Mouse (Mus musculus) liver, embryonic 16.5 days (tissue): ENCODE data around the gene Exoc3l2. TPM values are rescaled to one million over a fixed set of nuclear protein-coding genes. Genes with fewer than 3 reads are reported as not detected.
A peak's percentile ranks its signal among the peaks of the same experiment; 100 is the strongest.

ENCODE experiments used
- ATAC-seq: fragments of 200-750 bp; cut with Nextera tagmentation; 2 replicates; pipeline ENCODE4 v1.8.0; 2017; ENCODE audit warnings: low read depth, mild to moderate bottlenecking, moderate number of reproducible peaks, moderate library complexity
- H3K27ac ChIP-seq: fragments of 300-500 bp; sonication (generic); 2 replicates; pipeline ENCODE4 v1.5.1; 2014; ENCODE audit warnings: mild to moderate bottlenecking, low read length
- H3K27me3 ChIP-seq: fragments of 300-500 bp; sonication (generic); 2 replicates; pipeline ENCODE4 v1.6.1; 2014; ENCODE audit warnings: low read depth, low read length, mixed read lengths; ENCODE audit not compliant: control insufficient read depth, insufficient read depth
- H3K36me3 ChIP-seq: fragments of 300-500 bp; sonication (generic); 2 replicates; pipeline ENCODE4 v1.6.1; 2014; ENCODE audit warnings: mild to moderate bottlenecking; ENCODE audit not compliant: control insufficient read depth, insufficient read depth
- H3K4me1 ChIP-seq: fragments of 300-500 bp; sonication (generic); 2 replicates; pipeline ENCODE4 v1.6.1; 2014; ENCODE audit warnings: low read depth, low read length, mixed read lengths; ENCODE audit not compliant: control insufficient read depth
- H3K4me2 ChIP-seq: fragments of 300-500 bp; sonication (generic); 2 replicates; pipeline ENCODE4 v1.6.1; 2014; ENCODE audit warnings: low read depth, low read length, mixed read lengths
- H3K4me3 ChIP-seq: fragments of 300-500 bp; sonication (generic); 2 replicates; pipeline ENCODE4 v1.5.1; 2014; ENCODE audit warnings: low read depth, mild to moderate bottlenecking, low read length
- H3K9ac ChIP-seq: fragments of 300-500 bp; sonication (generic); 2 replicates; pipeline ENCODE4 v1.6.1; 2014; ENCODE audit warnings: low read depth, low read length
- H3K9me3 ChIP-seq: fragments of 300-500 bp; sonication (generic); replicated peaks from 2 replicates; pipeline ENCODE4 v1.6.1; 2016; ENCODE audit warnings: low read length; ENCODE audit not compliant: control insufficient read depth
- WGBS: fragments of 180-500 bp; shearing (Covaris S2); extraction: QIAGEN DNeasy Blood & Tissue Kit; methylation state at CpG from one replicate; pipeline ENCODE4 v1.1.7; 2014; ENCODE audit not compliant: insufficient replicate concordance; 5-methylcytosine and 5-hydroxymethylcytosine counted together
- polyA plus RNA-seq: library from polyadenylated mRNA; unstranded; fragments of >200 nt; fragmentation: Nextera tagmentation; extraction: Ambion mirVana; gene quantifications from 2 replicates; pipeline ENCODE4 v1.2.1, GENCODE M21; 2015

Gene Exoc3l2
- polyA plus RNA-seq: 0.54 and 0.55 TPM in 2 replicates

GRCm38 (mm10) chr7:19462884-19463381 lies at the start of gene Exoc3l2:
Gene Exoc3l2 (plus strand): TSS chr7:19463331.
- H3K4me1 ChIP-seq: peaks cover 1% of the 10 kb centered on the region; the same call in 1 of the 2 replicates
- H3K27ac ChIP-seq: no peak within 1 kb of the TSS
- peaks cover 7% of the 10 kb centered on the region for H3K27me3 ChIP-seq
- H3K4me3 ChIP-seq: no peak within 1 kb of the TSS
- H3K9ac ChIP-seq: no peak within 1 kb of the TSS
- no peaks in the 10 kb centered on the region for H3K9me3 ChIP-seq
- no peaks in the 10 kb centered on the region for H3K36me3 ChIP-seq
- 6% methylated on average over 6 of the region's 6 CpGs for WGBS
- peak; percentile 5; the same call in 1 of the 2 replicates for ATAC-seq
- no peak within 1 kb of the TSS for H3K4me2 ChIP-seq

- Histone ChIP-seq H3K4me2 (no peak overlapping the region), H3K9me3 (no peaks in the 10 kb centered on the region), H3K36me3 (no peaks in the 10 kb centered on the region), H3K27me3 (peaks cover 3% of the 10 kb centered on the region), H3K9ac (no peak overlapping the region), H3K4me3 (no peak overlapping the region), H3K27ac (no peak overlapping the region), H3K4me1 (no peaks in the 10 kb centered on the region)
- ATAC-seq: no peak
- WGBS: 64% methylated on average over 3 of the region's 3 CpGs
Observed at GRCm38 (mm10) chr7:19413525-19413924, 49.6 kb upstream of the Exoc3l2 start.

GRCm38 (mm10) chr7:19416590-19416989 lies 46.5 kb upstream of the Exoc3l2 start:
- peaks cover 29% of the 10 kb centered on the region for H3K27me3 ChIP-seq

GRCm38 (mm10) chr7:19420121-19420520 lies 43.0 kb upstream of the Exoc3l2 start:
- 5% methylated on average over 28 of the region's 28 CpGs for WGBS
- Histone ChIP-seq H3K27ac (no peak overlapping the region), H3K27me3 (peaks cover 37% of the 10 kb centered on the region), H3K36me3 (no peaks in the 10 kb centered on the region), H3K4me2 (peak overlapping the region; percentile 8; the same call in 1 of the 2 replicates), H3K4me3 (0 out of 2 replicates have a peak overlapping the region, but pooled peaks have one; percentile 3), H3K4me1 (peaks cover 12% of the 10 kb centered on the region), H3K9me3 (no peaks in the 10 kb centered on the region), H3K9ac (no peak overlapping the region)
- ATAC-seq: no peak

More at GRCm38 (mm10) chr7:19416590-19416989, 46.5 kb upstream of the Exoc3l2 start:
- no peak overlapping the region for H3K4me2 ChIP-seq
- H3K4me3 ChIP-seq: no peak overlapping the region
- peaks cover 12% of the 10 kb centered on the region for H3K4me1 ChIP-seq
- H3K9ac ChIP-seq: no peak overlapping the region
- no peak overlapping the region for H3K27ac ChIP-seq
- no peaks in the 10 kb centered on the region for H3K36me3 ChIP-seq
- 46% methylated on average over 15 of the region's 15 CpGs for WGBS
- H3K9me3 ChIP-seq: no peaks in the 10 kb centered on the region
- no peak for ATAC-seq

- Histone ChIP-seq H3K4me3 (peak overlapping the region; percentile 36; the same call in 1 of the 2 replicates), H3K9ac (no peak overlapping the region), H3K9me3 (no peaks in the 10 kb centered on the region), H3K4me1 (peaks cover 12% of the 10 kb centered on the region), H3K27me3 (peaks cover 37% of the 10 kb centered on the region), H3K4me2 (peak overlapping the region; percentile 63), H3K27ac (no peak overlapping the region), H3K36me3 (no peaks in the 10 kb centered on the region)
- 10% methylated on average over 43 of the region's 43 CpGs for WGBS
- peak; percentile 96 for ATAC-seq
Observed at GRCm38 (mm10) chr7:19420821-19421636, 42.1 kb upstream of the Exoc3l2 start.

- H3K27ac ChIP-seq: no peak overlapping the region
- no peak overlapping the region for H3K9ac ChIP-seq
- H3K27me3 ChIP-seq: peaks cover 37% of the 10 kb centered on the region
- no peak overlapping the region for H3K4me2 ChIP-seq
- no peak overlapping the region for H3K4me3 ChIP-seq
- no peaks in the 10 kb centered on the region for H3K9me3 ChIP-seq
- 62% methylated on average over 3 of the region's 3 CpGs for WGBS
- H3K36me3 ChIP-seq: no peaks in the 10 kb centered on the region
- no peak for ATAC-seq
- peaks cover 12% of the 10 kb centered on the region for H3K4me1 ChIP-seq
Observed at GRCm38 (mm10) chr7:19423083-19423482, 40.0 kb upstream of the Exoc3l2 start.

- no peak overlapping the region for H3K4me2 ChIP-seq
- ATAC-seq: no peak
- no peak overlapping the region for H3K9ac ChIP-seq
- H3K36me3 ChIP-seq: no peaks in the 10 kb centered on the region
- H3K9me3 ChIP-seq: no peaks in the 10 kb centered on the region
- no peak overlapping the region for H3K4me3 ChIP-seq
- H3K27ac ChIP-seq: no peak overlapping the region
- 43% methylated on average over 4 of the region's 4 CpGs for WGBS
- H3K4me1 ChIP-seq: peaks cover 12% of the 10 kb centered on the region
- peaks cover 34% of the 10 kb centered on the region for H3K27me3 ChIP-seq
Observed at GRCm38 (mm10) chr7:19424051-19424450, 39.1 kb upstream of the Exoc3l2 start.

GRCm38 (mm10) chr7:19426349-19426748 lies 36.8 kb upstream of the Exoc3l2 start:
- H3K27ac ChIP-seq: no peak overlapping the region
- H3K36me3 ChIP-seq: no peaks in the 10 kb centered on the region
- no peak for ATAC-seq
- no peak overlapping the region for H3K9ac ChIP-seq
- H3K4me3 ChIP-seq: no peak overlapping the region
- H3K27me3 ChIP-seq: peaks cover 13% of the 10 kb centered on the region
- 63% methylated on average over 6 of the region's 6 CpGs for WGBS
- H3K4me2 ChIP-seq: no peak overlapping the region
- H3K4me1 ChIP-seq: peaks cover 2% of the 10 kb centered on the region
- no peaks in the 10 kb centered on the region for H3K9me3 ChIP-seq

- Histone ChIP-seq H3K27me3 (peaks cover 10% of the 10 kb centered on the region; the same call in 1 of the 2 replicates), H3K27ac (no peak overlapping the region), H3K4me3 (no peak overlapping the region), H3K4me1 (no peaks in the 10 kb centered on the region), H3K9me3 (no peaks in the 10 kb centered on the region), H3K4me2 (no peak overlapping the region), H3K36me3 (no peaks in the 10 kb centered on the region), H3K9ac (no peak overlapping the region)
- ATAC-seq: no peak
- 73% methylated on average over 6 of the region's 6 CpGs for WGBS
Observed at GRCm38 (mm10) chr7:19426888-19427287, 36.2 kb upstream of the Exoc3l2 start.
